Mouse (Mus musculus) lung, adult 18-20 months (tissue): ENCODE results near the gene Sec22b.

Experiments
- DNase-seq, 2 experiments: peaks; one replicate each; pipeline ENCODE4 v3.0.0; 2022; ENCODE audit warnings: mixed read lengths in 2 of 2

Gene Sec22b

DNA sequence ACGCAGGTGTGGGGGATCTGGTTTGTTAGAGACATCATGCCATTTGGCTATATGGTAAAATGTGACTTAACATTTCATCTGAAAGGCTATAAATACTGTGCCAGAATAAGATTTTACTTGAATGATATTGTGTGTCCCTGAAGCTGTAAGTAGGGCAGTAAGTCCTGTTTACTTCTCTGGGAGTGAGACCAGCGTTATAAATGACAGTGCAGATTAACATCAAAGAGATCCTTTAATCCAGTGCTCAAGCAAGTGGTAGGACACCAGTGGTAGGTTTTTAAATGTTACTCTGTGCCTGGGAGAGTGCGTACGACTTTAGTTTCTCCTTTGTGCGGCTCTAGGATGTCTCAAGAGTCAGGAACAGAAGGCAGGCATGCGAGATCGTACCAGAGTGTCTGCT, 10.1 kb downstream of the Sec22b start:
- DNase-seq = no peak

- no peak for DNase-seq
Observed at GRCm38 (mm10) chr3:97915081-97915480, 14.1 kb downstream of the Sec22b start.

- peak; percentile 37 to 52 for DNase-seq
Observed at GRCm38 (mm10) chr3:97918885-97919550, 18.0 kb downstream of the Sec22b start.

DNA sequence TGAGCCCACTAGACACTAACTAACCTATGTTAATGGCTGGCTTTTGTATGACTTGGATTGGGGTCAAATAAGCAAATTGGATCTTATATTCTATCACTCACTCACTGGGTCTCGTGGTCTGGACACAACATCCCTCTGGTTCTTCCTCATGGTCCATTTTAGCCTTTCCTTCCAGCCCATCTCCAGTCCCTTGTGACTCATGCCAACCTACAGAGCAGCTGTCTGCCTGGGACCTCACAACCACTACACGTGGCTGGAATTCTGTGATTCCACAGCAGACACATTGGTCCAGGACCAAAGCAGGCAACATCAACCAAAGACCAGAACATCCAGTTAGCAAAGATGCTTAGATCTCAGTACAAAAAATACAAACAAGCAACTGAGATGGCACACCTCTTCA, 24.3 kb downstream of the Sec22b start:
- no peak for DNase-seq

GRCm38 (mm10) chr3:97927322-97927721, 26.3 kb downstream of the Sec22b start:
- DNase-seq = no peak

DNA sequence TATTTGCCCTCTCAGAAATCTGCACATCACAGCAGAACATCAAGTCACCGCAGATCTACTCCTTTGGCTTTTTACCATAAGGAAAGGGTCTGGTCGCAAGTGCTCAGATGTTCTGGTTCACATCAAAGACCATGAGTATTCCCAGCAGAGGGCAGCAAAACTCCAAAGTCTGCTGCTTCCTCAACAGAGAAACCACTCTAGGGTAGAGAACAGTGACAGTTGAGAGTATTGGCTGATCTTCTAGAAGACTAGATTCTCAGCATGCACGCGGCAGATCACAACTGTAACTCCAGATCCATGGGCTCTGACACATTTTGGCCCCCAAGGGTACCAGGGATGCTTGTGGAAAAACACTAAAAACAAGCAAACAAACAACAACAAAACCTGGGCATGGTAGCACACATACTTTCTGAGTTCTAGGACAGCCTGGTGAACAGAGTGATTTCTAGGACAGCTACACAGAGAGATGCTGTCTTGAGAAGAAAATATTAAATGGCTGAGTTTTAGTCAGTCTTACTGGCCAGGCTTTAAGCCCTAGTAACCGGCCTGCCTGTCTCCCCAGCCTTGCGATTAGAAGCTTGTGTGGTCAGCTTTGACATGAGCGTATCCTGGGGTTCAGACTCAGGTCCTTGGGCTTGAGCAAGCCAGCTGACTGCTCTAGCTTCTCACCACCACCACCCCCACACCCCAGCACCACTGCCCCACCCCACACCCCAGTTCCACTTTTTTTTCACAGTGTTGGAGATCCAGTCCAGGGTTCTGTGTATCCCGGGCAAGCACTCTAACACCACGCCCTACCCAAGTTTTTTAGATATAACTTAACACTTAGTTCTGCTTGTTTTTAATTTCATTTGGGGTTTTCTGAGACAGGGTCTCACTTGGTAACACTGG, 28.2 kb downstream of the Sec22b start:
- DNase-seq = peak; percentile 73 to 83

DNA sequence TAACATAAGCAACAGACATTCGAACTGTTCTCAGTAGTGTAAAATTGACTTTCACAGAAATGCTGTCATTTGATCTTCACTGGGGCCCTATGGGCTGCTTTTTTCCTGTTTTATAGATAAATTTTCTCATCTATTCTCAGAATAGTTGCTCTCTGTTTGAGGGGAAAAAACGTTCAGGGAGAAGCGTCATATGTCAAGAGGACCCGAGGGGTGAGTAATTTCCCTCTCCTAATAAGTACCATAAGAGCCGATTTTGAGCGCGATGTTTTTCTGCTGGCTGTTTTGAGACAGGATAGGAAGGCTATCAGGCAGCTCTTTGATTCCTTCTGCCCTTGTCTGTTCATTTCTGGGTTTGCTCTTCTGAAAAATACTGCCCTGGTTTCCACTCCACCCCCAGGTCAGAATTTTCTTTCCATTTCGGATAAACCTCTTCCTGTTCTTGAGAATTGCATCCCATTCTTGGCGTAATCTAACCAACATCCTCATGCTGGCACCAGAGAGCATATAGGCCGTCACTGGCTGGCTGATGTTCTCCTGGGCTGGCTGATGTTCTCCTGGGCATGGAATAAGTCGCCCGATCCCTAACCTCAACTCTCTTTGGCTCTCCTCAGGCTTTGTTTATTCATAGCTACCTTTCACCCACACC, 29.3 kb downstream of the Sec22b start:
- DNase-seq = peak in 1 of 2 experiments; percentile 17

- DNase-seq = no peak
Observed at GRCm38 (mm10) chr3:97930787-97931158, 29.8 kb downstream of the Sec22b start.

- DNase-seq = no peak
Observed at GRCm38 (mm10) chr3:97931310-97931885, 30.4 kb downstream of the Sec22b start.

GRCm38 (mm10) chr3:97932131-97932530, 31.1 kb downstream of the Sec22b start:
- DNase-seq = peak; percentile 54 to 69

DNA sequence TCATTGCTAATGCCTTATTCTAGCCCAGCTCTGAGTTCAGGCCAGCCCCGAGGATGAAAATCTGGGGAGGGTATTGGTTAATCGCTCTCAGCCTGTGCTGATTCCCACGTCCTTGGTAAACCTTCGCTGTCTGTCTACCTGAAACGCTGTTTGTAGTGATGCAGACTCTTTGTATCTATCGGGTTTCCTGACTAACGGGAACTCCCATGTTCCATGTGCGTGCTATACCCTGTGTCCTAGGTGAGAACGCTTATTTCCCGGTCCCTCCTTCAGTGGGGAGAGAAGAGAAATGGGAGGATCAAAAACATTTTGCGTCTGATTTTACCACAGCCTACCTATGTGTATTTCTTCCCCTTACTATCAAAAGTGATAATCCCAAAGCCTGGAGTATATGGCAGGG, 31.8 kb downstream of the Sec22b start:
- no peak for DNase-seq

GRCm38 (mm10) chr3:97933251-97933650, 32.3 kb downstream of the Sec22b start:
- peak; percentile 53 to 59 for DNase-seq

- DNase-seq = peak; percentile 16 to 47
Observed at GRCm38 (mm10) chr3:97933811-97934210, 32.8 kb downstream of the Sec22b start.

GRCm38 (mm10) chr3:97934331-97935300, 33.6 kb downstream of the Sec22b start:
- DNase-seq = no peak

DNA sequence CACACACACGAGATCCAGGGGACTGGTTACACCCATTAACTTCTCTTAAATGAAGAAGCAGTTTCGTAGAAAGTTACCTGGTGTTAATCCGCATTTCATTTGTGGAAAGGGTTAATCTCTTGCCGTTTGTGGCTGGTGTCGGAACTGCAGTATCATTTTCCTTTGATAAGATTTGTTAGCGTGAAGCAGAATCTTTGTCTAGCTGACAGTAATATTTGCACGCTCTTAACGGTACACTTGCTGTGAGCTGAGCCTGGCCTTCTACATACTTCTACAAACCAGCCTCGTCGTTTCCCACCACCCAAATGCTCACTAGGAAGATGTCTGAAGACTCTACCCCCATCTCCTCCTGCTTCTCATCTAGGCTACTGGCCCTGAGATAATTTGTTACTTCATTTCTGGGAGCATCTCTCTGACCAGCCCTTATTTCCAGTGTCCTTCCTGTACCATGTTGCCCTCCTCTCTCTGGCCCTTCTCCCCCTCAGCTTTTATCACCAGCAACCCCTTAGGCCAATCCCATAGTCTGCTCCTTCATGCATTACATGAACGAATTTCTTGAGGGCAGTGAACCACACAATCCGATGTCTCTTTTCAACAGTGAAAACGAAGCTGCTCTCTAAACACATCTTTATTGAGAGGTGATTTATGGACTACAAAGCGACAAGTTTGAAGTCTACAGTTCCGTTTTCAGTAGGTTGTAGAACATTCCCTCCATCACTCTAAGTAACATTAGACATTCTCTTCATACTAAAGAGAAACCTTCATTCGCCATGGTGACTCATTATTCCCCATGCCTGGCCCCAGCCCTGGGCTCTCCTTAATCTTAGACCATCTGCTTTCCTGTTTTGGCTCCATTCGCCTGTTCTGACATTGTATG, 36.3 kb downstream of the Sec22b start:
- no peak for DNase-seq

GRCm38 (mm10) chr3:97937945-97938266, 36.9 kb downstream of the Sec22b start:
- DNase-seq = no peak

DNA sequence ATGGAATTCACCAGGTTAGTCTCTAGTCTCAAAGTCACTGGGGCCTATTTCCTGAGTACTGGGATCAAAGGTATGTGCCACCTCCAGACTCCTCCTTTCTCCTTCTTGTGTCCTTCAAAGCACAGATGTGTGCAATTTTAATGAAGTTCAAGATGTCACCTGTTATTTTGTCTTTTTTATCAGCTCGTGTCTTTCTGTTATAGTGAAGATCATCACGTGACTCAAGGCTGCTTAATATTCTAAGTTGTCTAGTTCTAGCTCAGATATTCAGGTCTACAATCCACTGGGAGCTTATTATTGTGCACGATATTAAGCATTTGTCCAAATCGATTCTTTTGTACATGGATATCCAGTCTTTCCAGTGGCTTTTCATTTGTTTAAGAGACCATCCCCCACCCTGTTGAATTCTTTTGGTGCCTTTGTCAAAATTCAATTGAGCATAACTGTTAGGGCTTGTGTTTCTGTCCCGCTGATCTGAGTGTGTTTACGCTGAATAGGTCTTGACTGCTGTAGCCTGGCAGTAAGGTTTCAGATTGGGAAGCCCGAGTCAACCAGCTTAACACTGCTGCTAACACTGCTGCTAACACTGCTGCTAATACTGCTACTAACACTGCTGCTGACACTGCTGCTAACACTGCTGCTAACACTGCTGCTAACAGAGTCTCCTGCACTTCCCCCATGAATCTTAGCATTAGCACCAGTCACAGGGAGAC, 38.0 kb downstream of the Sec22b start:
- DNase-seq = no peak

DNA sequence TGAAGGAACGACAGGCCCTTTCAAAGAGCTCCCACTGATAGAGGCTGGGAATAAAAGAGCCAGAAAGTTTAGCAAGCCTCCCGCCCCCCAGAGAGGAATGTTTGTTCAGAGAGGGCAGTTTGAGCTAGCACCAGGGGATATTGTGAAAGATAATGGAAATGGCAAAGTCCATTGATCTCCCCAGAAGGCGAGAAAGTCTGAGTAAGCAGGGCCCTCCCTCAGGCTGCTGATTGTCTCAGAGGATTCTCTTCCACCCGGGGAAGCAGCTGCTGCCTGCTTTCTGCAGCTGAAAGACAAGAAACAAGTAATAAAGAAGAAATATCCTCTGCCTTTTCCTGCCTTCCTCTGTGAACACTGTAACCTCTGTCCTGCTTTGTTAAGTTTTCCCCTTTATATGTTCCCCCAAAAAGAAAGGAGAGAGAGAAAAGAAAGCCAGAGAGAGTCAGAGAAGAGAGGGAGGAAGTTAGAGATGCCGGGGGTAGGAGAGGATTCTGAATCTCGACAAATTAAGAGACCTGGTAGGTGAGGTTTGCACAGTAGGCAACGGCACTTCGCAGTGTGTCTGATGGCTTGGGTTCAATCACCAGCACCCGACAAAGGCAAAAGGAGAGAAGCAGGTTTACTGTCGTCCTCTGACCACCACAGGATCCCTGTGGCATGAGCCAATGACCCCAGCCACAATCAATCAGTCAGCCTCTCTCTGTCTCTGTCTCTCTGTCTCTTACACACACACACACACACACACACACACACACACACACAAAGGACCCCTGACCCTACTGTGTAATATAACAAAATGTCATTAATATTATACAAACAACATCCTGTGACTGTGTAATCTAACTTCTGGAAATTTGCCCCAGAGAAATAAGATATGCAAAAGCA, 38.9 kb downstream of the Sec22b start:
- no peak for DNase-seq

GRCm38 (mm10) chr3:97940511-97941204, 39.7 kb downstream of the Sec22b start:
- DNase-seq = no peak
